Mouse (Mus musculus): ENCODE results near the gene Phf11b. TPM values are rescaled to one million over a fixed set of nuclear protein-coding genes. Genes with fewer than 3 reads are reported as not detected.

The Phf11b gene
- polyA plus RNA-seq (2012; rRNA removed), result 0.31 and 0.72 TPM in 2 replicates

DNA sequence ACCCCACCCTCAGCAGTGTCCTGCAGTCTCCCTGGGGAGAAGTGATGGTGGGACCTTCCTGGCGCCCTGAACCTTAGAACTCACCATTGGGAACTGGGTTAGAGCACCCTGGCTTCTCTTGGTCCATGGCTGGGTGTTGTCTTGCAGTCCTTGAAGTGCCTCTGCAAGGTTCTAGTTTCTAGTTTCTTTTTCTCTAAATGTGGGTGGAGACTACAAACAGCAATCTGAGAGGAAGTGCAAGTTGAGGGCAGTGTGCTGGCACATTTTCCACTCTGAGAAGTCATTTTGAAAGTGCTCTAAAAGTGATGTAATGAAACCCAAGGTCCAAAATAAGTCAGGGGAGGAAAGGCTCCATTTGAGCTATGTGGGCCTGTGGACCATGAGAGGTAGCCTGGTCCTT, at the start of gene Phf11b:
Phf11b (minus strand) TSS at position 163 of the 400 bp plus-strand sequence.

DNA sequence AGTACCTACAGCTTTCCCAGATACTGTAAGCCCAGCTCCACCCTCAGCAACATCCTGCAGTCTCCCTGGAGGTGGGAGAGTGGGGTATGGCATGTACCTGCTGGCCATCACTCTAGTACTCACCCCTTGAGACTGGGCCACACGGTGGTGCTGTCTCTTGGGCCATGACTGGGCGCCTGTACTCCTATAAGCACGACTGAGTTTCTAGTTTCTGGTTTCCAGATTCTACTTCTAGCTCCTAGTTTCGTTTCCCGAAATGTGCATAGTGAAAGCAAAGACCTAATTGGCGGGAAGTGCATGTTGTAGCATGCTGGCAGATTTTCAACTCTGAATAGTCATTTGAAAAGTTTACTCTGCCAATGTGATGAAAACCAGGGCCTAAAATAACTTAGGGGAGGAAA, 24.1 kb upstream of the Phf11b start, which contains the start of gene Phf11d:
Phf11d (minus strand) TSS at position 227 of the 401 bp plus-strand sequence.

DNA sequence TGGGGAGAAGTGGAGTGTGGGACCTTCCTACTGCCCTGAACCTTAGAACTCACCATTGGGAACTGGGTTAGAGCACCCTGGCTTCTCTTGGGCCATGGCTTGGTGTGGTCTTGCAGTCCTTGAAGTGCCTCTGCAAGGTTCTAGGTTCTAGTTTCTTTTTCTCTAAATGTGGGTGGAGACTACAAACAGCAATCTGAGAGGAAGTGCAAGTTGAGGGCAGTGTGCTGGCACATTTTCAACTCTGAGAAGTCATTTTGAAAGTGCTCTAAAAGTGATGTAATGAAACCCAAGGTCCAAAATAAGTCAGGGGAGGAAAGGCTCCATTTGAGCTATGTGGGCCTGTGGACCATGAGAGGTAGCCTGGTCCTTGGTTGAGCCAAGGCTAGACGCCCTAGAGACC, 43.8 kb downstream of the Phf11b start, which contains the start of gene Phf11a:
Phf11a (minus strand) TSS at position 132 of the 400 bp plus-strand sequence.

Other genes starting within 250 kb of the Phf11b start
- not detected in 2 replicates for gene 1700129C05Rik, start 198.5 kb downstream of the Phf11b start, polyA plus RNA-seq (2012; rRNA removed)
- gene Gm5142, start 162.6 kb downstream of the Phf11b start, polyA plus RNA-seq (2012; rRNA removed), result not detected in 2 replicates
- gene Rcbtb1, start 140.1 kb downstream of the Phf11b start, polyA plus RNA-seq (2012; rRNA removed), result 14.5 and 15.6 TPM in 2 replicates
- gene Gm6904, start 81.1 kb downstream of the Phf11b start, polyA plus RNA-seq (2012; rRNA removed), result not detected in 2 replicates
- 0.16 and 0.27 TPM in 2 replicates for gene Phf11a, start 43.8 kb downstream of the Phf11b start, polyA plus RNA-seq (2012; rRNA removed)
- gene Phf11d, start 24.1 kb upstream of the Phf11b start, polyA plus RNA-seq (2012; rRNA removed), result 3.6 and 4.1 TPM in 2 replicates
- 0.38 and 0.39 TPM in 2 replicates for gene Phf11c, start 54.0 kb upstream of the Phf11b start, polyA plus RNA-seq (2012; rRNA removed)
- gene Setdb2, start 99.5 kb upstream of the Phf11b start, polyA plus RNA-seq (2012; rRNA removed), result 5.8 and 8.5 TPM in 2 replicates
- gene Cab39l, start 99.6 kb upstream of the Phf11b start, polyA plus RNA-seq (2012; rRNA removed), result 4.6 and 4.7 TPM in 2 replicates